Mouse (Mus musculus) thymus, adult 2 months (tissue): ENCODE results near the gene Capn1.

ENCODE experiments used
- CTCF ChIP-seq: fragments of 200-500 bp; IDR thresholded peaks from 2 replicates; pipeline ENCODE4 v1.5.1; 2012; ENCODE audit warnings: mild to moderate bottlenecking, control low read depth, low read length, moderate library complexity, borderline replicate concordance; ENCODE audit not compliant: control insufficient read depth, poor library complexity, insufficient read depth; ENCODE audit errors: extremely low read depth
- POLR2A ChIP-seq: fragments of 200-500 bp; IDR thresholded peaks from 2 replicates; pipeline ENCODE4 v1.6.1; 2012; ENCODE audit warnings: mild to moderate bottlenecking, low read length, control low read depth, moderate library complexity; ENCODE audit not compliant: control insufficient read depth, poor library complexity, insufficient read depth; ENCODE audit errors: extremely low read depth

GRCm38 (mm10) chr19:6014991-6015510 lies 646 bp downstream of the Capn1 start:
- TF ChIP-seq POLR2A (no peak), CTCF (no peak)
